ENCODE assay signal across 8 mouse cellular contexts in genomic region chr9:13587085-13587933, GRCm38 (mm10).
DNase-seq lines count a peak whose midpoint lies in the region; ATAC-seq and TF ChIP-seq lines count a peak whose summit lies in the region.

No protein-coding gene starts in this region.

- no peak for ATAC-seq in cerebellum, adult (ENCODE audit: insufficient number of reproducible peaks, low FRiP score, low TSS enrichment)

- no peaks in the 10 kb centered on the region for H3K36me3 ChIP-seq in splenic B cell, adult 2 months (ENCODE audit: control insufficient read depth, insufficient read depth, low read length, poor library complexity, severe bottlenecking)

- 23% methylated on average over 9 of the region's 9 CpGs for WGBS in lung, adult 2 months

- no peak for TF ChIP-seq POLR2A in lung, adult 2 months (IDR thresholded peaks at IDR 0.05; ENCODE audit: borderline replicate concordance, extremely low read depth, low read depth, low read length)

- peaks cover 24% of the 10 kb centered on the region for H3K4me1 ChIP-seq in lung, adult 2 months (ENCODE audit: control insufficient read depth, insufficient read depth, low read length)

- no peak for TF ChIP-seq CTCF in lung, adult 2 months (IDR thresholded peaks at IDR 0.05; ENCODE audit: insufficient read depth, low read length)

- DNase-seq in layer of hippocampus, adult 9-11 months, result peak; percentile 83
- DNase-seq in layer of hippocampus, postnatal 25 days (ENCODE audit: extremely low spot score in 1 of 2, low spot score in 1 of 2), result no peak
- peak; percentile 85 for DNase-seq in brain, adult 2 months (ENCODE audit: low read depth, low spot score)
- peak; percentile 11 for DNase-seq in induced T-regulatory cell, adult 2 months (ENCODE audit: low read depth)
- DNase-seq in lung, adult 2 months, result peak; percentile 27
- peak; percentile 80 for DNase-seq in splenic B cell, adult 2 months (ENCODE audit: low read depth, low spot score)
- DNase-seq in retina, postnatal 1 day, result no peak

- H3K27me3 ChIP-seq in splenic B cell, adult 2 months (ENCODE audit: control insufficient read depth, insufficient read depth, low read length, poor library complexity, severe bottlenecking), result no peaks in the 10 kb centered on the region

- no peak overlapping the region for H3K4me3 ChIP-seq in lung, adult 2 months (replicated peaks; ENCODE audit: extremely low read depth, low read depth, low read length)

Comparison
In these comparisons a context has a peak if more than half of its experiments do, and no peak if none do; other contexts are left out.
1. DNase-seq: peak in layer of hippocampus, adult 9-11 months (single experiment), brain, adult 2 months (single experiment), induced T-regulatory cell, adult 2 months (single experiment), lung, adult 2 months (single experiment) and splenic B cell, adult 2 months (single experiment); none in layer of hippocampus, postnatal 25 days (0 of 2) and retina, postnatal 1 day (single experiment).